Mouse (Mus musculus): ENCODE data around the gene Dynlt1a. TPM values are rescaled to one million over a fixed set of nuclear protein-coding genes. Genes with fewer than 3 reads are reported as not detected.
"Not testable (repeated sequence)": the region's sequence is repeated elsewhere in the genome, so short reads cannot be mapped to it uniquely, and the experiment has no call there.

Gene Dynlt1a
- polyA plus RNA-seq, 1 experiment from 2014 or later = 16.4 TPM

DNA sequence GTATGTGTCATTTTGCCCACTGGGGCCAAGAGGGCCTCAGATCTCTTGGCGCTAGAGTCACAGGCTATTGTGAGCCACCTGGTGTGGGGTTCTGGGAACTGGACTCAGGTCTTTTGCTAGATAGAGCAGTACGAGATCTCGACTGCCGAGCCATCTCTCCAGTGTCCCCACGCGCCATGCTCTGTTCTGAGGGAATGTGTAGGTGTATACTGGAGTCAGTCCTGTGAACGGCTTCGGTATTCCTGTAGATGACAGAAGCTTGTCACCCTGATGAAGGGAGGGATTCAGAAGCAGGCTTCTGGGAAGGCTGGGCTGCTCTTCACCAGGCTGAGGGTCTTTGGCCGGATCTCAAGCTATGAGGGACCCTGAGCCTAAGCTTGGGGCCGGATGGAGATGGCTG lies 37.5 kb downstream of the Dynlt1a start:
- not testable (repeated sequence) for H3K4me2 ChIP-seq; H3K4me3 ChIP-seq; ATAC-seq (ENCODE audit: borderline replicate concordance, extremely low read depth, low FRiP score, low TSS enrichment); H3K36me3 ChIP-seq; H3K27ac ChIP-seq; H3K9me3 ChIP-seq; H3K4me1 ChIP-seq; H3K27me3 ChIP-seq; H3K9ac ChIP-seq
- 75% methylated on average over 8 of the region's 10 CpGs for WGBS

DNA sequence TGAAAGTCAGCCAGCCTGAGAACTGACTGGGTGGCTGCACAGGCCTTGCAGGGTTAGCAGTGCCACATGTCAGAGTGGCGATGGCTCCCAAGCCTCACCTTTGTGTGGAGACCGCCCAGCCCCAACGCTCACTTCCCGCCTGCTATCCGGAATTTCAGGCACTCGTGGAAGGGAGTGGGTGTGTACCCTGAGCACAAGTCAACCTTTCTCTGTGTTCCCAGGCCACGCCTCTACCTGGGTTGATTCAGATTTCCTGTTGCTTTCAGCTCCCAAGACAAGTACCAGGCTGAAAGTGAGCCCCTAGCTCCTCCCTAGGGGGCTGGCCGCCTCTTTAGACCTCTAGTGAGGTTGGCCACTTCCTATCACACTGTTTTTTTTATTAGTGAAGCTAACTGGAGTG lies 38.1 kb downstream of the Dynlt1a start:
- not testable (repeated sequence) for H3K9ac ChIP-seq, H3K27ac ChIP-seq, H3K4me1 ChIP-seq, H3K36me3 ChIP-seq, H3K27me3 ChIP-seq, H3K4me3 ChIP-seq, H3K9me3 ChIP-seq, H3K4me2 ChIP-seq
- 51% methylated on average over 8 of the region's 8 CpGs for WGBS
- ATAC-seq (ENCODE audit: borderline replicate concordance, extremely low read depth, low FRiP score, low TSS enrichment) = peak; percentile 87

DNA sequence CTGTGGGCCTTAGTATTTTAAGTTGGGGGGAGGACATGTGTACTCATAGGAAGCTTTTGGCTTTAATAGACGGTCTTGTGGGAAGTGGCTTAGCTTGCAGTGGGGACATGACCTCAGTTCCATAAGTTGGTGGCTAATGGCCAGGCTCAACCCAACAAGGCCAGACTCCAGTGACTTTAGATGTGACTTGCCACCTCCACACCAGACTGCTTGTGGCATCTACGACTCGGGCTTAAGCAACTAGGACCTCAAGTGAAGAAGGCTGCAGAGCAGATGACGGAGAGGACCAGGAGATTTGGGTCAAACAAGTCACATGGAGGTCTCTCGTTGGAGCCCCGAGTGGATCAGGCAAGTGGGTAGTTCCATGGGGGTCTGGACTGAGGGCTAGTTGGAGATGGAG lies 42.6 kb downstream of the Dynlt1a start:
- not testable (repeated sequence) for H3K27me3 ChIP-seq; H3K4me2 ChIP-seq; H3K4me1 ChIP-seq; H3K27ac ChIP-seq; H3K9ac ChIP-seq; H3K36me3 ChIP-seq; H3K9me3 ChIP-seq; ATAC-seq (ENCODE audit: borderline replicate concordance, extremely low read depth, low FRiP score, low TSS enrichment); H3K4me3 ChIP-seq
- 88% methylated on average over 6 of the region's 6 CpGs for WGBS

DNA sequence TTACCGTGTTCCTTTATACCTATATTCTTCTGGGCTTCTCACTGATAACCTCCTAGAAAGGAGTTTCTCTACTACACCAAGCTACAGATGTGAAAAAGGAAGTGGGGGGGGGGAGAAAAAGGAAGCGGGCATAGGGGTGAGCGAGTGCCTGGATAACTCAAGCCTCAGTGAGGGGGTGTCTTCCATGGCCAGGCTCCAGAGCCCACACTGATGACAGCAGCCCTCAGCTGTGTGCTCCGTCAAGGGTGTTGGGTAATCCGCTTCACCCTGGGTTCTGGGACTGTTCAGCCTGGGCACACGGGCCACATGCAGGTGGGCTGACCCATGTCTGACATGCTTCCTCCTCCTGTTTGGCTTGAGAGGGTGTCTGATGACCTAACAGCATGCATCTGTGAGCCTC lies 45.3 kb downstream of the Dynlt1a start:
- ATAC-seq (ENCODE audit: borderline replicate concordance, extremely low read depth, low FRiP score, low TSS enrichment); H3K4me1 ChIP-seq; H3K27me3 ChIP-seq; H3K4me2 ChIP-seq; H3K36me3 ChIP-seq; H3K4me3 ChIP-seq; H3K9me3 ChIP-seq; H3K27ac ChIP-seq; H3K9ac ChIP-seq: not testable (repeated sequence)
- 74% methylated on average over 6 of the region's 6 CpGs for WGBS

DNA sequence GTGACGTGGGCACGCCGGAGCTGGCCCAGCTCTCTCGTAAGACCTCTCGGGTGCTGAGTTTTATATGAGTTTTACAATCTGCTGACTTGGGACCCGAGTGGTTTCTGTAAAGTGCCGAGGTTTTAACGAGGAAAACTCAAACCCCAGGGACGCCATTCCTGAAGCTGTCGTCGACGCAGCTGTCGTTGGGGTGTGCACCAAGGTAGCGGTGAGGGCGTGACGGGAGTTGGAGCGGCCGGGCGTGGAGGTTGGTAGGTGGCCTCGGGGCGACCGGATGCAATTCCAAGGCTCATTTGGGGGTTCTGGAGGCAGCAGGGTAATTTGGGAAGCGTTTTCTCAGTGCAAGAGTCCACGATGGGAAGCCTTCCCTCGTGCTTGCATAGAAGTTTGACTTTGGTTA lies 46.5 kb downstream of the Dynlt1a start:
- ATAC-seq (ENCODE audit: borderline replicate concordance, extremely low read depth, low FRiP score, low TSS enrichment); H3K27me3 ChIP-seq; H3K9me3 ChIP-seq; H3K27ac ChIP-seq; H3K36me3 ChIP-seq; H3K4me1 ChIP-seq: not testable (repeated sequence)
- Histone ChIP-seq H3K4me2 (peak overlapping the region; percentile 73), H3K9ac (peak overlapping the region; percentile 52), H3K4me3 (peak overlapping the region; percentile 52)
- WGBS = 1% methylated on average over 25 of the region's 25 CpGs

DNA sequence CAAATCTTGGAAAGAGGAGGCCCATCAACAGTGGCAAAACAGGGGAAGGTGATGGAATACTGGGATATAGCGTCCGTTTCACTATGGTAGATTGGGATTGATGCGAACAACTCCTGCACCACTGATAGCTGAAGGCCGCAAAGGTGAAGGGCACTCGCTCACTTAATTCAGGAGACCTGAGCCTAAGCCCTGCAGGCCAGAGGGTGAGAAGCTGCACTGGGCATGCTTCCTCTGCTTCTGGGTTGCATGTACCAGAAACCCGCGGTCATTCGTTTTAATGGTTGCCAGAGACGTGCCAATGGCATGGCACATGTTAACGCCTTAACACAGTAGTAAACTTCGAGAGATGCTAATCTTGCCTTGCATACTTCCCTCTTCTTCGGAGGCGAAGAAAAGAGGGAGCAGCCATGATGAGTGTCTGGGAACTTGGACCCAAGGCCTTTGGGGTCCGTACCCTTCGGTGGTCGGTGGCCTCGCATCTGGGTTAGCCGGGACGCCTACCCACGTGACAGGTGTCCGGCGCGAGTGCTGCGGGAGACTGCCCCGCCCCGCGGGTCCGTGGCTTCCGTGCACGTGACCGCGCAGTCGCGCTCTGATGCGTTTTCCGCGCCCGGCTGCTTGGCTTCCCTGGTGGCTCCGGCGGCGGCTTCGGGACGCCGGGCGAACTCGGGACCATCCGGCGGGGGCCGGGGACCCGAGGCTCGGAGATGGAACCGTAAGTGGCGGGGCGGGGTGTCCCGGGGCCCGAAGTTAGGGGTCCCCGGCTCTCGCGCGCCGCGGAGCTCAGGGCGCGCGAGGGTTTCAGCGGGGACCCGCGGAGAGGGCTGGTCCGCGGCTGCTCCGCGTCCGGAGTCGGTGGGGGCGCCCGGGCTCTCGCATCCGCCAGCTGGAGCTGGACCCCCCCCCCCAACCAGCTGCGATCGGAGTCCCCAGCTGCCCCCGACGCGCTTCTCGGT lies 47.1 kb downstream of the Dynlt1a start:
- not testable (repeated sequence) for H3K27ac ChIP-seq, H3K27me3 ChIP-seq, H3K9me3 ChIP-seq, H3K36me3 ChIP-seq, H3K4me1 ChIP-seq
- under 1% methylated on average over 41 of the region's 84 CpGs for WGBS
- Histone ChIP-seq H3K4me3 (peak overlapping the region; percentile 52), H3K9ac (peak overlapping the region; percentile 52), H3K4me2 (peak overlapping the region; percentile 73)
- peak; percentile 85; the same call in 1 of the 2 replicates for ATAC-seq (ENCODE audit: borderline replicate concordance, extremely low read depth, low FRiP score, low TSS enrichment)

DNA sequence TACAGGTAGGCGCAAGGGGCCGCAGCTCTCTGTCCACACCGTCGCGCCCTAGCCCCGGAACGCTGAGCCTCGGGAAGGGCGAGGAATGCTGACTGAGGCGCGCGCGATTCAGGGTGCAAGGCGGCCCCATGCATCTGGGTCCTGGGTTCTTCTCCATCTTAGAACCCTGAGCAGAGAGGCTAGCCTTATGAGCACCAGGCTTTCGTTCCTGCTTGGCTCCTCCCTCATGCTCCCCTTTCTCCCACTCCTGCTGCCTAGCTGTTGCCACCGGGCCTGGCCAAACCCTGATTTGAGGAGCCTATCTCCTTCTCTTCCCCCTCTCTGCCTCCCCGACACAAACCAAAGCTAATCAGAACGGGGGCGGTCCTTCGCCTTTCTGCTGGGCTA lies 60.2 kb downstream of the Dynlt1a start:
- H3K4me1 ChIP-seq; H3K4me3 ChIP-seq; H3K27me3 ChIP-seq; ATAC-seq (ENCODE audit: borderline replicate concordance, extremely low read depth, low FRiP score, low TSS enrichment); H3K9ac ChIP-seq; H3K9me3 ChIP-seq; H3K27ac ChIP-seq; H3K36me3 ChIP-seq: not testable (repeated sequence)
- H3K4me2 ChIP-seq = peak overlapping the region; percentile 40
- WGBS = 2% methylated on average over 19 of the region's 20 CpGs

DNA sequence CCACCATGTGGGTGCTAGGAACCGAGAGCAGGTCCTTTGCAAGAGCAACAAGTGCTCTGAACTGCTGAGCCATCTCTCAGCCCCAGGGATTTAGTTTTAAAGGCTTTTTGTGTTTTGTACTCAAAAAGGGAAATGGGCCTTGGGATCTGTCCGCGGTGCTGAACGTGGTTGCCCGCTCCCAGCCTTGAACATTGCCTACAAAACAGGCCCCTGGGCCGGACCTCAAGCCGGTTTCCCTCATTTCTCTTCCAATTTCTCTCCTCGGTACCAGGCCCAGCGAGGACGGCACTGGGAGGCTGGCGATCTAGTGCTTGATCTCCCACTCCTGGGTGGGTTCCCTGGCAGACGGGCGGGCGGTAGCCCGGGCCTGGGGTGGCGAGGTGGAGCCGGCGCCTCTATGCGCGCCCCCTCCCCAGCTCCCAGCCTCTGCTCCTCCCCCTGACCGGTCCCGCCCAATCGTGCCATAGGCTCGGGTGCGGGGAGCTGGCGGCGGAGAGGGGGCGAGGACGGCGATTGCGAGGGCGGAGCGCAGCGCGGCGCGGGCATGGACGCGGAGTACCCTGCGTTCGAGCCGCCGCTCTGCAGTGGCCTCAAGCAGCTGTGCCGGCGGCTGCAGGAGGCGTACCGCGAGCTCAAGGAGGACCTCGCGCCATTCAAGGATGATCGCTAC lies 60.8 kb downstream of the Dynlt1a start, which contains the start of gene Tmem181a:
Tmem181a (plus strand) TSS at position 461 of the 670 bp plus-strand sequence.
- H3K4me2 ChIP-seq = peak within 1 kb of the TSS; percentile 40
- peak; percentile 36 for ATAC-seq (ENCODE audit: borderline replicate concordance, extremely low read depth, low FRiP score, low TSS enrichment)
- H3K4me3 ChIP-seq = not testable (repeated sequence)

More for the DNA sequence above, 60.8 kb downstream of the Dynlt1a start, which contains the start of gene Tmem181a:
- H3K4me1 ChIP-seq, H3K9me3 ChIP-seq, H3K36me3 ChIP-seq, H3K27ac ChIP-seq, H3K9ac ChIP-seq, H3K27me3 ChIP-seq: not testable (repeated sequence)
- WGBS = no CpG with 5 or more reads among the region's 51 CpGs

Other genes with a start within 250 kb of the Dynlt1a start
- gene Serac1, start 237.8 kb downstream of the Dynlt1a start, polyA plus RNA-seq (2015; fragmentation: Nextera tagmentation; extraction: Ambion mirVana) = 4.1 TPM in 2 replicates
- gene Gtf2h5, start 237.7 kb downstream of the Dynlt1a start, polyA plus RNA-seq (2015; fragmentation: Nextera tagmentation; extraction: Ambion mirVana) = 181 and 192 TPM in 2 replicates
- 70.9 and 82.4 TPM in 2 replicates for gene Tulp4, start 211.1 kb downstream of the Dynlt1a start, polyA plus RNA-seq (2015; fragmentation: Nextera tagmentation; extraction: Ambion mirVana)
- gene Tmem181a, start 60.6 kb downstream of the Dynlt1a start, polyA plus RNA-seq (2015; fragmentation: Nextera tagmentation; extraction: Ambion mirVana) = 18.9 and 20.3 TPM in 2 replicates
- gene Dynlt1b, start 112.6 kb upstream of the Dynlt1a start, polyA plus RNA-seq (2015; fragmentation: Nextera tagmentation; extraction: Ambion mirVana) = 471 and 517 TPM in 2 replicates

All from lung, embryonic 15.5 days (tissue).